Mouse (Mus musculus) heart, postnatal 10 days (tissue): ENCODE results near the gene Arl5b. TPM values are rescaled to one million over a fixed set of nuclear protein-coding genes. Genes with fewer than 3 reads are reported as not detected.

ENCODE experiments used
- DNase-seq, 2 experiments: peaks; one replicate each; pipeline ENCODE4 v3.0.0; 2021
- intact Hi-C: fragments of 180-260 bp; cut with DNase I; formaldehyde crosslinking; loops from one replicate; pipeline ENCODE4 v1.15.1; 2025
- total RNA-seq, 2 experiments: library from RNA; stranded (reverse); gene quantifications; 2 replicates each; pipeline ENCODE4 v1.2.3; 2021

The Arl5b gene
- 10 to 100 TPM; 32.6 to 37.6 TPM for total RNA-seq

DNA sequence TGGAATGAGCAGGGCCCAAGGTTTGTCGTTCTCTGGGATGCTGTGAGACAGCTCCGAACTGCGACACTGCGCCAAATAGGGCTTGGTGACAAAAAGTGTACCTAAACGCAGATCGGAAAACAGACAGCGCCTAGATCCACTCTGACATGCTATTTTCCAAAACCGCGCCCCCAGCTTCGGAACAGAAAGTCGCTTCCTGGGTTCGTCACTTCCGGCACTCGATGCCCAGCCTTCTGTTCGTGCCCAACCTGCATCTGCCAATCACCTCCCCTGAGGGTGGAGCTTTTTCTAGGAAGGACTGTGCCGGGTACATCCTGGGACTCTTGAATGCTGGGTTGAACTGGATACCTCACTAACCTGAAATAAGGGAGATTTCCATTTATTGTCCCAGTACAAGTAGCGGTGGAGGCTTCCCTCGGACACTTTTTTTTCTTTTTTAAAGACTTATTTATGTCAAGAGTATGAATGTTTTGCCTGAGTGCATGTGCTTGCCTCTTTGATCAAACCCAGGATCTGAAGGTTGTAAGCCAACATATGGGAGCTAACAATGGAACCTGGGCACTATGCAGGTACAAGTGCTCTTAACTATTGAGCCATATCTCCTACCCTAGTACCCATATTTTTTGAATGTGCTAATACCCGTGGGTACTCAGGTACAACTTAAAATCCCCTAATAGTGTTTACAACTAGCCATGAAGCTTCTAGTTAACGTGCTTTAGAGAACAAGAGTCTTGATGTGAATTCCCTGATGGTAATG lies at the start of gene Arl5b:
Arl5b (plus strand) TSS at position 279 of the 757 bp plus-strand sequence.
- intact Hi-C loops, result no loop called here
- DNase-seq, result peak; percentile 96 to 98

DNA sequence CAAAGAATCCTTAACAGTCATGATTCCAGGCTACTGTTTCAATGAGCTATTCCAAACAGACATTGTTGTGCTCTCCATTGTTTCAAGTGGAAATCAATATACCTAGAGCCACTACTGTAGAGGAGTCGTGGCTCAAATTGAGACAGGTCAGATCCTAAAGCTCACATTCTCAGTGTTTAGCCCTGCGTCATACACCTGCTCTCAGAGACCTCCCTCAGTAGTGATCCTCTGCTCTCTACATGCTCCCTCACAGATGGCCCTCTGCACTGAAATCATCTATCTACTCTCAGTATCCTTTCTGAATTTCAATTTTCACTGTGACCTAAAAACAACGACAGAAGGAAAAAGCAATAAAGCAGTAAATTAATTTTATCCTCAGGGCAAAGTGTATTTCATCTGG lies 41.7 kb upstream of the Arl5b start:
- DNase-seq, result no peak
- intact Hi-C loops, result no loop called here

DNA sequence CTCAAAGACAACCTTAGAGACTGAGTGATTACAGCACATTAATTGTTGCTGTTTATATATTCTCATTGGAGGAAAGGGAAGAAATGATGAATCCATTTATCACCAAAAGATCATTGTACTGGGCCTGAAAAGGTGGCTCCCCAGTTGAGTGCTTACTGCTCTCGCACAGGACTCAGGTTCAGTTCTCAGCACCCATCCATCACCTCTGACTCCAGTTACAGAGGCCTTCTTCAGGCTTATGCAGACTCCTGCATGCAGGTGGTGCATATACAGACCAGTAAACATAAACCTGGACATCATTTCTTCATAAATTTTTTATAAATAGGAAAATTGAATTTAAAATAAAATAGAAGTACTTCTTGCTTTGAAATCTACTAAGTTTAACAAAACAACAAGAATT lies 41.1 kb upstream of the Arl5b start:
- intact Hi-C loops, result no loop called here
- no peak for DNase-seq

- intact Hi-C loops, result loop anchor here (1.0 kb wide), 1 partner anchor 8 kb away; no protein-coding TSS in a partner anchor
Measured at GRCm38 (mm10) chr2:15026817-15027216, 22.4 kb upstream of the Arl5b start.

DNA sequence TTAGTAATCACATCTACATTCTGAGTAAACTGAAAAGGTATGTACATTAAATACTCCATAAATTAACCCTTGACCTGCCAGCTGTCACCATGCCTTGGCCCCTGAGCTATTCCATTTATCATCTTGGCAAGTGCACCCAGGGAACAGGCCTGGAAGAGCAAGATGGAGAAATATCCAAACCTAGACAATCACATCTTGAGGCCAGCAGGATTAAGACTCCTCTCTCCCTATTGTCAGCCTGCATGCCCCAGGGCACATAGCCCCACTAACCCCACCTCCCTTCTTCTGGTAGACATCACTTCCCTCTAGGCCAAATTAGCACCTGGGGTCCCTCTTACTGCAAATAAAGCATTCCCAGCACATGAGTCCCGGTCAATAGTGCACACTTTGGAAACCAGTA lies 21.4 kb upstream of the Arl5b start:
- intact Hi-C loops, result loop anchor here (1.0 kb wide), 1 partner anchor 9 kb away; no protein-coding TSS in a partner anchor
- no peak for DNase-seq

More at GRCm38 (mm10) chr2:15026817-15027216, 22.4 kb upstream of the Arl5b start:
- DNase-seq, result no peak

- intact Hi-C loops, result no loop called here
- peak; percentile 52 to 54 for DNase-seq
Measured at GRCm38 (mm10) chr2:15038705-15039104, 10.5 kb upstream of the Arl5b start.

DNA sequence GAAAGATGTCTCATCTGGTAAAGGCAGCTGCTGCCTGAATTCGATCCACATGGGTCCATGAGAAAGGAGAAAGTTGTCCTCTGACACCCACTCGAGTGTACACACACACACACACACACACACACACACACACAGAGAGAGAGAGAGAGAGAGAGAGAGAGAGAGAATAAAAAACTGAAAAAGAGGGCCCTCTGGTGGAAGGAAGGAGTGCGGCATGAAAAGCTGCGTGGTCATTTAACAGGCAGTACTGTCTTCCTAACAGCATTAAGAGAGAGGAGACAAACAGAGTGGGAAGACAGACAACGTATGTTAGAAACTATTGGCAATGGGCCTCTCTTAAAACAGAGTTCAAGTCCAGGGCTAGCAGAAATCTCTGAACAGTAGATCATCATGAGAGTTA lies 8.9 kb upstream of the Arl5b start:
- intact Hi-C loops, result no loop called here
- peak; percentile 22 to 38 for DNase-seq

DNA sequence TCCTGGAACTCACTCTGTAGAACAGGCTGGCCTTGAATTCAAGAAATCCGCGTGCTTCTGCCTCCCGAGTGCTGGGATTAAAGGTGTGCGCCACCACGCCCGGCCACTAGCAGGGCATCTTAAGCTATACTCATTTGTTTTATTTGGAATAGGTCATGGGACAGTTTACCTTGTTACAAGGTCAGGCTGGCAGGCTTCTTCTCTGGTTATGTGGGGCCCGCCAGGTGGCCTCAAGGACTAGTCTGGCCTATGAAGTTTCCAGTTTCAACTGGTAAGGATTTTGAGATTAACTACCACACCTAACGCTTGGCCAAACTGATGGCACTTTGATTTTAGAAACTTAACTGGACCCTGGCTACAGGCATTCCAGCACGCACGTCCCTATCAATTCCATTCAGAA lies 5.3 kb downstream of the Arl5b start:
- no peak for DNase-seq
- intact Hi-C loops, result no loop called here

GRCm38 (mm10) chr2:15054945-15055637 lies 5.9 kb downstream of the Arl5b start, which contains the start of gene Nsun6:
Nsun6 (minus strand) TSS chr2:15055069.
- peak; percentile 98 for DNase-seq
- intact Hi-C loops, result no loop called here

GRCm38 (mm10) chr2:15055741-15056151 lies 6.6 kb downstream of the Arl5b start:
- DNase-seq, result no peak
- intact Hi-C loops, result no loop called here

- intact Hi-C loops, result no loop called here
- DNase-seq, result peak; percentile 54 to 64
Measured at GRCm38 (mm10) chr2:15058227-15058626, 9.0 kb downstream of the Arl5b start.

- intact Hi-C loops, result no loop called here
- no peak for DNase-seq
Measured at GRCm38 (mm10) chr2:15060856-15061255, 11.7 kb downstream of the Arl5b start.

- peak in 1 of 2 experiments; percentile 34 for DNase-seq
- intact Hi-C loops, result no loop called here
Measured at GRCm38 (mm10) chr2:15063815-15064214, 14.6 kb downstream of the Arl5b start.

DNA sequence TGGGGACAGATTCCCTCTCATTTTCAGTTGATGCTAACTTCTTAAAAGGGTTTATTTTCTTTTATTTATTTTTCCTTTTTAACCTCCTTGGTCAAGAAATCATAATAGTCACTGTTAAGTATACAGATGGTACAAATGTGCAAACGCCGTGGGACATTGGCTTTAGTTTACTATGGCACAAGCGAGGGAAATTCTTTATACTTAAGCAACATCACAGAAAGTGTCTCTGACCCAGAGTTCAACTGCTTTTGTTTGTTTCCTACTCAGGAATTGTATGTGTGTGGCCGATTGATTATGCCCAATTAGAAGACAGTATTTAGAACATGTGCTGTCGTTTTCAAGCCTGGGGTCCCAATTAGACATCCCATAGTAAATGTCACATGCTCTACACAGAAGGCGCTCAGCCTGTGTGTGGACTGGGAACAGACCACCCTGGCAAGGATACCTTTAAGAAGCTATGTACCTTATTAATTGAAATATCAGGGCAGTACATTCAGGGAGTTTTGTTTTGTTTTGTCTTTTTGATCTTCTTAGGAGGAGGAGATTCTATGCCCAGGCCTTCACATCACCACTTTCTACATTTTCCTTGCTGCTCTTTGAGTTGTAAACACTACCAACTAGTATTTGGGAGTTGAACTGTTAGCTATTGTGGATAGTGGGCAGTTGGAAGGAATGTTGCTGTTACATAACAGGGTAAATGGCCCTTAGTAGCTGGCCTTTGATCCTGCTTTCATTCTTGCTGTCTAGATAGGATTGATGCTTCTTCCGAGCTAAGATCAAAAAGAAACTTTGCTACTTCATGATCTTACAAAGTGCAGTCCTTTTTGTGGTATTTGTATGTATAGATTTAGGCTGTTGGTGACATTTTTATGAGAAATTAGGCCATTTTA lies 15.4 kb downstream of the Arl5b start:
- intact Hi-C loops, result no loop called here
- DNase-seq, result no peak

- intact Hi-C loops, result no loop called here
- DNase-seq, result no peak
Measured at GRCm38 (mm10) chr2:15065447-15065846, 16.3 kb downstream of the Arl5b start.

DNA sequence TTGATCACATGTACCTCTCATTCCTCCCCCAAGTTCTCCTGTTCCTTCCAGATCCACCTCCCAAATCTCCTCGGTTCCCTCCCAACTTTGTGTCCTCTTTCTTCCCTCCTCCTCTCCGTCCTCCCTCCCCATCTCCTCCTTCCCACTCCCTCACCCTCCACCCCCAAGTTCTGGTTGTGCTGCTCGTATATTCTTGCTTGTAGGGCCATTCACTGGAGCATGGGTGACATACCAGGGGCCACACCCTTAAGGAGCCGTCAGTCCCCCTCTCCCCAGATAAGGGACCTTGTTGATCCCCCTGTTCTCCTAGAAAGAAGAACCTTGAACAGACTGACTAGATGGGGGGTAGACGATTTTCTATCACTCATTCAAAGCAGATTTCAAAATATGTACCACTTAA lies 17.9 kb downstream of the Arl5b start:
- DNase-seq, result no peak
- intact Hi-C loops, result no loop called here

DNA sequence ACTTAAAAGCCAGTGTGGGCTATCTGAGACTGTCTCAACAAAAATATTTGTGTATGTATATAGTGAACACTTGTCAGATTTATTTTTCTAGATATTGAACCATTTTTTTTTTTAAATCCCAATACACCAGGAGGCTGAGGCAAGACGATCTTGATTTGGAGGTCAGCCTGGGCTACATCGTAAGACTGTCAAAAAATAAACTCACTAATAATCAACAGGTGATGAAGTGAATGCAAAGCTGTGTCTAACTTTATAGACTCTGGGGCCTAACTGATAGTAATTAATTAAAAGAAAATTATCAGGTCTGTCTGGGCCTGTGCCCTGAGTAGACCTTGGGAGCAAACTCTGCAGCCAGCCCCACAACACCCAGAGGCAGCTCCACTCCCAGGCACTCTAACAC lies 34.5 kb downstream of the Arl5b start:
- intact Hi-C loops, result no loop called here
- no peak for DNase-seq

- intact Hi-C loops, result no loop called here
- no peak for DNase-seq
Measured at GRCm38 (mm10) chr2:15087308-15087707, 38.1 kb downstream of the Arl5b start.

- no peak for DNase-seq
- intact Hi-C loops, result loop anchor here (5.0 kb wide), 1 partner anchor 1216 kb away; no protein-coding TSS in a partner anchor
Measured at GRCm38 (mm10) chr2:15096514-15097090, 47.4 kb downstream of the Arl5b start.

- DNase-seq, result no peak
- intact Hi-C loops, result no loop called here
Measured at GRCm38 (mm10) chr2:15104386-15104785, 55.2 kb downstream of the Arl5b start.
